In genomic region chr7:115371143-115371542, GRCm38 (mm10) we compare ENCODE assay signal across 12 mouse cellular contexts.
DNase-seq lines count a peak whose midpoint lies in the region; ATAC-seq and TF ChIP-seq lines count a peak whose summit lies in the region.
"Had no signal": no experiment of that assay in that cellular context is flagged by ENCODE, and none has a peak within 500 bp of the region (broad histone marks: within the 10 kb centered on the region; RNA-seq: fewer than 3 reads in every experiment).

No protein-coding gene starts in this region.

- H3K27me3 ChIP-seq in lung, embryonic 14.5 days (ENCODE audit: insufficient read depth, low read length) = no peaks in the 10 kb centered on the region
- no peaks in the 10 kb centered on the region for H3K27me3 ChIP-seq in lung, postnatal 0 days (replicated peaks; ENCODE audit: insufficient read depth, low read length)
- H3K27me3 ChIP-seq in limb, embryonic 10.5 days (ENCODE audit: low read depth, poor library complexity, severe bottlenecking) = peaks cover 47% of the 10 kb centered on the region; the same call in 1 of the 2 replicates
- no peaks in the 10 kb centered on the region for H3K27me3 ChIP-seq in neural tube, embryonic 15.5 days (replicated peaks)
- H3K27me3 ChIP-seq: midbrain, embryonic 12.5 days had no signal

- H3K36me3 ChIP-seq in lung, embryonic 14.5 days (ENCODE audit: insufficient read depth) = no peaks in the 10 kb centered on the region
- no peaks in the 10 kb centered on the region for H3K36me3 ChIP-seq in lung, postnatal 0 days (ENCODE audit: insufficient read depth, low read length)
- no peaks in the 10 kb centered on the region for H3K36me3 ChIP-seq in limb, embryonic 10.5 days
- H3K36me3 ChIP-seq in neural tube, embryonic 15.5 days = no peaks in the 10 kb centered on the region
- H3K36me3 ChIP-seq: midbrain, embryonic 12.5 days had no signal

- TF ChIP-seq CTCF in lung, embryonic 14.5 days (IDR thresholded peaks at IDR 0.05; ENCODE audit: low read depth) = no peak
- no peak for TF ChIP-seq CTCF in lung, postnatal 0 days (IDR thresholded peaks at IDR 0.05)

- H3K27ac ChIP-seq in lung, embryonic 14.5 days (ENCODE audit: low read depth) = 0 out of 2 replicates have a peak overlapping the region, but pooled peaks have one; percentile 22
- no peak overlapping the region for H3K27ac ChIP-seq in lung, postnatal 0 days (ENCODE audit: low read length)
- peak overlapping the region; percentile 16; the same call in 1 of the 2 replicates for H3K27ac ChIP-seq in limb, embryonic 10.5 days
- H3K27ac ChIP-seq in neural tube, embryonic 15.5 days (replicated peaks) = peak overlapping the region; percentile 56; the same call in 1 of the 2 replicates
- H3K27ac ChIP-seq: midbrain, embryonic 12.5 days had no signal

- TF ChIP-seq EP300 in lung, postnatal 0 days (IDR thresholded peaks at IDR 0.05) = no peak

- no peak overlapping the region for H3K4me3 ChIP-seq in lung, embryonic 14.5 days (ENCODE audit: low read depth, low read length)
- H3K4me3 ChIP-seq in lung, postnatal 0 days (ENCODE audit: low read depth, low read length) = no peak overlapping the region
- no peak overlapping the region for H3K4me3 ChIP-seq in limb, embryonic 10.5 days
- no peak overlapping the region for H3K4me3 ChIP-seq in neural tube, embryonic 15.5 days (replicated peaks)
- H3K4me3 ChIP-seq: midbrain, embryonic 12.5 days had no signal

- H3K9me3 ChIP-seq in lung, embryonic 14.5 days (ENCODE audit: low read depth, low read length) = no peaks in the 10 kb centered on the region
- no peaks in the 10 kb centered on the region for H3K9me3 ChIP-seq in lung, postnatal 0 days (ENCODE audit: low read length)
- no peaks in the 10 kb centered on the region for H3K9me3 ChIP-seq in limb, embryonic 10.5 days (replicated peaks)
- H3K9me3 ChIP-seq in neural tube, embryonic 15.5 days (replicated peaks) = no peaks in the 10 kb centered on the region
- H3K9me3 ChIP-seq: midbrain, embryonic 12.5 days had no signal

- WGBS in lung, embryonic 14.5 days = 55% methylated on average over 9 of the region's 9 CpGs
- WGBS in lung, postnatal 0 days = 50% methylated on average over 9 of the region's 9 CpGs
- 73% methylated on average over 9 of the region's 9 CpGs for WGBS in limb, embryonic 10.5 days
- WGBS in neural tube, embryonic 15.5 days = 50% methylated on average over 9 of the region's 9 CpGs

- peak; percentile 2 for DNase-seq in cerebellum, adult 9-10 months
- no peak for DNase-seq in cerebellum, adult 11 months
- DNase-seq in lung, embryonic 14.5 days = peak; percentile 59
- no peak for DNase-seq in lung, postnatal 0 days (ENCODE audit: low spot score)
- no peak for DNase-seq in limb, embryonic 10.5 days (ENCODE audit: low spot score)
- no peak for DNase-seq in urinary bladder, postnatal 10 days (ENCODE audit: low spot score)
- DNase-seq in adipocyte (ENCODE audit: low spot score) = no peak
- DNase-seq: embryo, embryonic 11 days; kidney, adult 11 months; right cerebral cortex, postnatal 25 days had no signal

- H3K4me2 ChIP-seq in lung, embryonic 14.5 days = no peak overlapping the region
- H3K4me2 ChIP-seq in lung, postnatal 0 days (replicated peaks; ENCODE audit: low read depth, low read length) = no peak overlapping the region
- H3K4me2 ChIP-seq in neural tube, embryonic 15.5 days = no peak overlapping the region
- H3K4me2 ChIP-seq: midbrain, embryonic 12.5 days had no signal

- no peak overlapping the region for H3K9ac ChIP-seq in lung, embryonic 14.5 days
- H3K9ac ChIP-seq in lung, postnatal 0 days (replicated peaks; ENCODE audit: low read depth) = no peak overlapping the region
- no peak overlapping the region for H3K9ac ChIP-seq in neural tube, embryonic 15.5 days (replicated peaks)
- H3K9ac ChIP-seq: midbrain, embryonic 12.5 days had no signal

- H3K4me1 ChIP-seq in lung, embryonic 14.5 days (ENCODE audit: insufficient read depth) = no peaks in the 10 kb centered on the region
- H3K4me1 ChIP-seq in lung, postnatal 0 days (ENCODE audit: insufficient read depth, low read depth, low read length) = no peaks in the 10 kb centered on the region
- peaks cover 26% of the 10 kb centered on the region for H3K4me1 ChIP-seq in limb, embryonic 10.5 days
- peaks cover 7% of the 10 kb centered on the region; the same call in 1 of the 2 replicates for H3K4me1 ChIP-seq in neural tube, embryonic 15.5 days

- peak; percentile 47 for ATAC-seq in lung, embryonic 14.5 days (ENCODE audit: insufficient read depth)
- ATAC-seq in lung, postnatal 0 days = no peak
- 0 out of 2 replicates have a peak, but pooled peaks have one; percentile 36 for ATAC-seq in neural tube, embryonic 15.5 days (ENCODE audit: low FRiP score)

Comparison
In these comparisons a context has a peak if more than half of its experiments do, and no peak if none do; other contexts are left out.
1. DNase-seq: peak in cerebellum, adult 9-10 months (single experiment) and lung, embryonic 14.5 days (single experiment); none in cerebellum, adult 11 months (single experiment), lung, postnatal 0 days (single experiment), limb, embryonic 10.5 days (single experiment), urinary bladder, postnatal 10 days (single experiment) and adipocyte (single experiment).